Mouse (Mus musculus) spleen, embryonic (tissue): Measurements from ENCODE around the gene 1700015G11Rik.

ENCODE experiments used
- CTCF ChIA-PET: fragments of 350-600 bp; sonication (Branson Sonifier 250); formaldehyde crosslinking; loops from one replicate; lab custom pipeline; 2022; lab: Charles Lee

The 1700015G11Rik gene

DNA sequence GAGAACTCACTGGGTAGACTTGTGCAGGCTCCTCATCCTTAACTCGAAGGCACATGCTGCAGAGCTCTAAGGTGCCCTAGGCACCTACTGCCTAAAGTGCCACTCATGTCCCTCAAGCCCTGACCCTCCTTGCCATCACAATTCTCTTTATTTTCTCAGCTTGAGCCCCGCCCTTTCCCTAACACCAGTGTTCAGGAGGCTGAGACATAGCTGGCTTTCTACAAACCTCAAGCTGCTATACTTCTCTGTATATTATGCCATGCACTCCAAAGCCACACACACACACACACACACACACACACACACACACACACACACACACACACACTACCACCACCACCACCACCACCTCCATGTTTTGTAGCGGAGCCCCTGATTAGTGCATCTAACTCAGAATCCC, at the start of gene 1700015G11Rik:
Gene 1700015G11Rik, minus strand, starts transcription at position 101 of the 400 bp plus-strand sequence.
- CTCF ChIA-PET, result no interaction called here

- CTCF ChIA-PET, result no interaction called here
These were observed 41.4 kb upstream of the 1700015G11Rik start for GRCm38 (mm10) chr7:52056954-52057353.

GRCm38 (mm10) chr7:52056274-52056673, 40.7 kb upstream of the 1700015G11Rik start:
- CTCF ChIA-PET, result no interaction called here

DNA sequence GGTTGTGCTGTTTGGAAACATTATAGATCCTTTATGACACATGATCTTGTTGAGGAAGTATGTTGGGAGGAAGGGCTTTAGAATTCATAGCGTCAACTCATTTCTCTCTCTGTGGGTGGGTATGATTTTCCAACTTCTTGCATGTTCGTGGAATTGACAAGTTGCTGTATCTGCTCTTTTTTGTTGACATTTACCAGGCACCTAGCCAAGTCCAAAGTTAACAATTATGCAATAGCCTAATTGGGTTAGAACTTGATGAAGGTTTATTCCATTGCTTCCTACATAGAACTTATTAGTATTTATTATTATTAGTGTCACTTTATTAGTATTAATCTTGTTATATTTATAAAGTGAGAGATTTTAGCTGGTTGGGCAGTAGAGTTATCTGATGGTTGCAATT, 40.3 kb upstream of the 1700015G11Rik start:
- CTCF ChIA-PET, result no interaction called here

- CTCF ChIA-PET, result interaction anchor here (0.6 to 0.7 kb wide), 2 partner anchors 304 to 363 kb away, joined by 3 to 4 read pairs; no protein-coding TSS in a partner anchor
These were observed 22.4 kb upstream of the 1700015G11Rik start for GRCm38 (mm10) chr7:52037600-52038582.

- CTCF ChIA-PET, result no interaction called here
These were observed 8.6 kb upstream of the 1700015G11Rik start for GRCm38 (mm10) chr7:52024050-52024626.

DNA sequence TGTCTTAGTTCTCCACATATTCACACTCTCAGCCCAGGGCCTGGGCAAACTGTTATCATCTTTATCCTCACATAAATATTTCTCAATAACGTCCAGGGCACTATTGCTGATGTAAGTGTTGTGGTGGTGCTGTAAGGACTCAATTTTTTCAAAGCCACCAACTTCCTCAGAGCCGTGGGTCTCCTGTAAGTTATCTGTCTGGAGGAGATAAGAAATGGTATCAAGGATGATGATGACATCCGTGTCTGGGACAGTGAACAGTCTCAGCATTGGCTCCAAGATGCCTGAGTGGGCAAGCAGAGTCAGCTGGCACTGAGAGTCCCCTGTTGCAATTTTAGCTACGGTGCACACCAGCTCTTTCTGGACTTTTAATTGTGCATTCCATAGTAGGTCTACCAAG, 6.5 kb upstream of the 1700015G11Rik start:
- CTCF ChIA-PET, result no interaction called here

GRCm38 (mm10) chr7:52015180-52015579, 348 bp downstream of the 1700015G11Rik start:
- CTCF ChIA-PET, result no interaction called here

DNA sequence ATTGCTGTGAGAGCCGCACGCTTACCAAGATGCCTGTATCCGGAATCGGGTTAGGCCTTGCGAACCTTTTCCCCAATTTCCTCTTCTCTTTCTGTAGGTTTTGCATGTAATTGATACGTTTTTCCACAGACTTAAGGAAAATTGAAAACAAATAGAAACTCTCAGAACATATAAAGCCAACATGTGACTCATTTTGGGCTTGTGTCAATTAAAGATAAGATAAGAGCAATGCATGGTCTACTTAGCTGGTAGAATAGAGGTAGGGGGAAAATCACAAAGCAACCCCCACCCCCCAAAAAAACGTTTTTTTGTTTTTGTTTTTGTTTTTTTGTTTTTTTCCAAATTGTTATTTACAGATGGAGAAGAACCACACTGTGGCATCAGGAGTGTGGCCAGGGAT, 2.1 kb downstream of the 1700015G11Rik start:
- CTCF ChIA-PET, result no interaction called here

DNA sequence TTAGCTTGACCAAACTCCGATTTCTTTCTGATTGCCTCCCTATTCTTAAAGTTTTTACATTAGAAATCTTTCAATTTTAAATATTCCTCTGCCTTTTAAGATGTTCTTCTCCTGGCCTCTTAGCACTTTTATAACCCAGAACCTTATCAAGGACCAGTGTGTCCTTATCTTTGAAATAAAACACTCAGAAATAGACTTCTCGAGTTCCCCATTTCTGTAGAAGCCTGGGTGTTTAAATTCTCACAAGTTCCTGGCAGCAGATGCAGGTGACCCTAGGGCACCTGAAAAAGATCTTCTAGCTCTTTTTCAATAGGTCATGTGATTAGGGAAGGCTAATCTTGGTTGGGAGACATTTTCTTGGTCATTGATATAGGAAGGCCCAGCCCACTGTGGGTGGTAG, 8.4 kb downstream of the 1700015G11Rik start:
- CTCF ChIA-PET, result no interaction called here

DNA sequence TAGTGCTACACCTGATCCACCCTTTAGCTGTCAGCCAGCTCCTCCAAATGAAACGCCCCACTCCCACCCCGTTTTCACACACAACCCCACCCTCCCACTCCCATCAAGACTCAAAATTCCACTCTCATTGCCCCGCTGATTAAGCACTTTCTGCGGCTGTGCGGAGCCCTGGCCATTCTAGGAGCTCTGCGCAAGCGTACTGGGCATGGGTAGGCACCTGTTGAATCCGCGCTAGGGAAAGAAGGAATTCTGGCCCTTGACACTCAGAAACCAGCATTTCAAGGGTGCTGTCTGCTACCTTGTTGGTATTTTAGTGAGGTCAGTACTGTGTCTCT, 9.3 kb downstream of the 1700015G11Rik start:
- CTCF ChIA-PET, result no interaction called here

DNA sequence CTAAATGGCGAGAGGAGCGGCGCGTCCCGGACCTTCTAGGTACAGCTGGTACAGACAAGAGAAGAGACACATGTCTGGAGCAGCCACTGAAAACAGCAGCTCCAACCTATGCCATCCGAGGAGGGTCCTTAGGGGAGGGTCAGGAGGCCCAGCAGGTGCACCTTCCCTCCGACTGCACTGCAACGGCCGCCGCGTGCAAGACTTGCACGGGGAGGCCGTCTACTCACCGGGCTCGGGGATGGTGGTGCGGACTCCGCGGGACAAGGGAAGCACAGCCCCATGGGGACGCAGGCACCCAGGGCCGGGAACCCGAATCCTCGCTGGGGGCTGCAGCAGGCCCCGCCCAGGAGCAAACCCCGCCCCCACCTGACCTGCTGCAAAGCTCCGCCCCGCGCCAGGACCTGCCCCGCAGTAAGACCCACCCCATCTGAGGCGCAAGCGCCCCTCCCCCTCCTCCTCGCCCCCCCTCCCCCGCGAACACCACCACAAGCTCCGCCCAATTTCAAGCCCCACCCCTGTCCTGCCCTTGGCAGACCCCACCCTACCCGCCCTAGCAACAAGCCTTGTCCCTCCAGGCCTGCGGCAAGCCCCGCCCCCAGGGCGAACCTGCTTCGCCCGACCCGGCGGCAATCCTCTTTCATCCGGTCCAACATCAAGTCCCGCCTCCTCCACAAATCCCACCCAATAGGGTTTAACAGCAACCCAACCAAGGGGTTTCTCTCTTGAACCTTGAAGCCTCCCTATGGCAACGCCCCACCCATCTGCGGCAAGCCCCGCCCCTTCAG, 9.8 kb downstream of the 1700015G11Rik start, which contains the start of gene Svip:
Gene Svip, minus strand, starts transcription at position 508 of the 785 bp plus-strand sequence.
- CTCF ChIA-PET, result no interaction called here

- CTCF ChIA-PET, result no interaction called here
These were observed 24.5 kb downstream of the 1700015G11Rik start for GRCm38 (mm10) chr7:51991020-51991419.

DNA sequence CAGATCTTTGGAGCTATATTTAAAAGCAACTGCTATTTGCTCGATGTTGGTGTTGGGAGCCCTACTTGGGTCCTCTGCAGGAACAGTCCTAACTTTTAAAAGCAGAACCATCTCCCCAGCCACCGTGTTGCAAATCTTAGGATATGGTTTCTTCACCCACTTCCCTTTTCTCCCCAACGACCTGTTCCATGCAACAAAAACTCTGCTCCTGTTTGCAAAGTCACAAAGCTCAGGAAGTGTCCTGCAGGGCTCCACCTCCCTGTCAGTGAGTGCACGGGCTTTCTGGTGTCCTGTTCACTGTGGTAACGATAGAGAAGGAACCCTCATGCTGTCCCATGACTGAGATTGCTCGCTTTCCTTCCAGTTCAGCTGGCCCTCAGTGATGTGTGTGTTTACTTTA, 28.6 kb downstream of the 1700015G11Rik start:
- CTCF ChIA-PET, result no interaction called here

DNA sequence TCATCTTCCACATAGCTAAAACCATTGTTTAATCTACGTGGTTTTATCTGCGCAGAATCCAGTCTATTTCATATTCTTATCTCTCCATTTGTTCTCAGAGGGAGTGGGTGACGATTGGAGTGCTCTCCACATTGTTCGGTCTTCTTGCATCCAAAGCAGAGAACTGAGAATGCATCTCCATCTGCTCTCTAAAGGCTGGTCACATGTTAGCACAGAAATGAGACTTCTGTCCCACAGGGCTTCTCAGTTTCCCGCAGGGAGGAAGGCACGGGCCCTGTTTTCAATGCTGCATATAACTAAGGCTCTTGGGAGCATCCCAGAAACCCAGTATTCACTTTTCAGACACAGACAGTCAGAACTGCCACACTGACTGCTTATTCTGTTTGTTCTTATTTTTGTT, 29.8 kb downstream of the 1700015G11Rik start:
- CTCF ChIA-PET, result no interaction called here

GRCm38 (mm10) chr7:51982303-51982702, 33.2 kb downstream of the 1700015G11Rik start:
- CTCF ChIA-PET, result no interaction called here

- CTCF ChIA-PET, result no interaction called here
These were observed 36.3 kb downstream of the 1700015G11Rik start for GRCm38 (mm10) chr7:51979271-51979670.

DNA sequence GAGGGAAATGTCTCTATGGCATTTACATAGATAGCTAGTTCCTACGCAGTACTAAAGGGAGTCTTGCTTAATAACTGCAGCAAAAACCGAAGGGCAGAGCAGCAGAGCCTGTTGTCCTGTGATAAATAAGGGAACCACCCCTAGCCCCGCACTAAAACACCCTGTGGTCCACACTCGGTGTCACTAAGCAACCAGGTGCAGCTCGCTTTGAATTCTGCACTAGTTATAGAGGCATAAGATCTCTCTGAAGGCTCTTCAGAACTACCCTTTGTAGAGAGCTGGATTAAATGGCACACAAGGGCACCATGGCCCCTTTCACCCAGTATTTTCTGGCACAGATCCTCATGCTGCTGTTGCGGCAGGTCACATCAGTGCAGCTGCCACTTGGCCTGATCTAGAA, 40.3 kb downstream of the 1700015G11Rik start:
- CTCF ChIA-PET, result no interaction called here

- CTCF ChIA-PET, result no interaction called here
These were observed 42.0 kb downstream of the 1700015G11Rik start for GRCm38 (mm10) chr7:51973526-51973925.

DNA sequence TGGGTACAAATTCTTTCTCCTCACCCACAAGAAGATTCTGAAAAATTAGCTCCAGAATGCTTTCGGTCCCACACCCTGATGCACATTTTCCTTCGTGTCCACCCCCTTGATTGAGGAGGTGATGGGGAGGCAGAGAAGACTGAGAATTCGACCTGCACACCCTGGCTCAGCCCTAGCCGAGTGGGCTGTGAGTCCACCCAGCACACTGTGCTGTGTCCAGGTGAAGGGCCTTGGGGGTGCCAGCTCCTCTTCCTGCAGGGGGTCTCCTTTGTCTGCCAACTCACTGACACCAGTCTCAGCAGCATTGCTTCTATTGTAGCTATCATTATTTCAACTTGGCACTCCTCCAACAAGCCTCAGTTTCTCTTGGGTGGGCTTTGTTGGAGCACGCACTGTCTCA, 42.4 kb downstream of the 1700015G11Rik start:
- CTCF ChIA-PET, result no interaction called here

- CTCF ChIA-PET, result interaction anchor here (0.6 kb wide), 2 partner anchors 311 to 325 kb away, joined by 3 read pairs; no protein-coding TSS in a partner anchor
These were observed 43.2 kb downstream of the 1700015G11Rik start for GRCm38 (mm10) chr7:51972252-51972855.

GRCm38 (mm10) chr7:51969379-51969778, 46.1 kb downstream of the 1700015G11Rik start:
- CTCF ChIA-PET, result no interaction called here
